Mouse (Mus musculus): Measurements from ENCODE around the gene Hyal1. TPM values are rescaled to one million over a fixed set of nuclear protein-coding genes. Genes with fewer than 3 reads are reported as not detected.

Gene Hyal1
- polyA plus RNA-seq, 1 experiment from 2014 or later, result 10.0 TPM

- Histone ChIP-seq H3K4me3 (replicated peaks) (peak overlapping the region; percentile 25), H3K9ac (replicated peaks) (peak overlapping the region; percentile 71), H3K27me3 (no peaks in the 10 kb centered on the region), H3K9me3 (no peaks in the 10 kb centered on the region), H3K4me2 (replicated peaks) (peak overlapping the region; percentile 90), H3K27ac (peak overlapping the region; percentile 98), H3K36me3 (peaks cover 6% of the 10 kb centered on the region), H3K4me1 (replicated peaks) (peaks cover 93% of the 10 kb centered on the region)
- WGBS, result 2% methylated on average over 14 of the region's 14 CpGs
- peak; percentile 7 for ATAC-seq
These were observed 53.2 kb downstream of the Hyal1 start for GRCm38 (mm10) chr9:107629901-107630425.

- Histone ChIP-seq H3K9me3 (no peaks in the 10 kb centered on the region), H3K4me1 (replicated peaks) (peaks cover 87% of the 10 kb centered on the region), H3K27ac (peak overlapping the region; percentile 98), H3K4me3 (replicated peaks) (peak overlapping the region; percentile 25), H3K9ac (replicated peaks) (peak overlapping the region; percentile 71), H3K27me3 (no peaks in the 10 kb centered on the region), H3K4me2 (replicated peaks) (peak overlapping the region; percentile 90), H3K36me3 (0 out of 2 replicates have a peak, but pooled peaks cover under 1% of the 10 kb centered on the region)
- ATAC-seq, result peak; percentile 41
- WGBS, result 0% methylated on average over 4 of the region's 4 CpGs
These were observed 53.8 kb downstream of the Hyal1 start for GRCm38 (mm10) chr9:107630576-107630975.

Other genes starting within 250 kb of the Hyal1 start
- gene Hemk1, start 238.6 kb upstream of the Hyal1 start, polyA plus RNA-seq (2015; fragmentation: Nextera tagmentation; extraction: Ambion mirVana), result 17.5 and 18.1 TPM in 2 replicates
- 6.4 and 8.2 TPM in 2 replicates for gene 6430571L13Rik, start 236.3 kb upstream of the Hyal1 start, polyA plus RNA-seq (2015; fragmentation: Nextera tagmentation; extraction: Ambion mirVana)
- 5.9 and 7.1 TPM in 2 replicates for gene Cacna2d2, start 177.3 kb upstream of the Hyal1 start, polyA plus RNA-seq (2015; fragmentation: Nextera tagmentation; extraction: Ambion mirVana)
- gene Tmem115, start 43.0 kb upstream of the Hyal1 start, polyA plus RNA-seq (2015; fragmentation: Nextera tagmentation; extraction: Ambion mirVana), result 38.6 and 41.3 TPM in 2 replicates
- 28.3 and 29.1 TPM in 2 replicates for gene Cyb561d2, start 34.7 kb upstream of the Hyal1 start, polyA plus RNA-seq (2015; fragmentation: Nextera tagmentation; extraction: Ambion mirVana)
- gene Nprl2, start 34.7 kb upstream of the Hyal1 start, polyA plus RNA-seq (2015; fragmentation: Nextera tagmentation; extraction: Ambion mirVana), result 67.7 and 70.8 TPM in 2 replicates
- gene Zmynd10, start 29.6 kb upstream of the Hyal1 start, polyA plus RNA-seq (2015; fragmentation: Nextera tagmentation; extraction: Ambion mirVana), result 1.1 and 1.5 TPM in 2 replicates
- gene Rassf1, start 25.4 kb upstream of the Hyal1 start, polyA plus RNA-seq (2015; fragmentation: Nextera tagmentation; extraction: Ambion mirVana), result 38.6 and 39.5 TPM in 2 replicates
- 93.2 and 109 TPM in 2 replicates for gene Tusc2, start 13.7 kb upstream of the Hyal1 start, polyA plus RNA-seq (2015; fragmentation: Nextera tagmentation; extraction: Ambion mirVana)
- 98.9 and 106 TPM in 2 replicates for gene Hyal2, start 9.0 kb upstream of the Hyal1 start, polyA plus RNA-seq (2015; fragmentation: Nextera tagmentation; extraction: Ambion mirVana)
- gene Naa80, start 2.0 kb downstream of the Hyal1 start, polyA plus RNA-seq (2015; fragmentation: Nextera tagmentation; extraction: Ambion mirVana), result 16.5 and 19.1 TPM in 2 replicates
- gene Hyal3, start 3.9 kb downstream of the Hyal1 start, polyA plus RNA-seq (2015; fragmentation: Nextera tagmentation; extraction: Ambion mirVana), result 1.1 and 1.8 TPM in 2 replicates
- 13.5 and 14.7 TPM in 2 replicates for gene Ifrd2, start 10.7 kb downstream of the Hyal1 start, polyA plus RNA-seq (2015; fragmentation: Nextera tagmentation; extraction: Ambion mirVana)
- 2.3 and 2.7 TPM in 2 replicates for gene Sema3b, start 32.3 kb downstream of the Hyal1 start, polyA plus RNA-seq (2015; fragmentation: Nextera tagmentation; extraction: Ambion mirVana)
- gene Gnai2, start 58.4 kb downstream of the Hyal1 start, polyA plus RNA-seq (2015; fragmentation: Nextera tagmentation; extraction: Ambion mirVana), result 399 and 416 TPM in 2 replicates
- 18.7 and 22.0 TPM in 2 replicates for gene Slc38a3, start 92.6 kb downstream of the Hyal1 start, polyA plus RNA-seq (2015; fragmentation: Nextera tagmentation; extraction: Ambion mirVana)
- 2.4 and 2.7 TPM in 2 replicates for gene Gnat1, start 102.8 kb downstream of the Hyal1 start, polyA plus RNA-seq (2015; fragmentation: Nextera tagmentation; extraction: Ambion mirVana)
- gene Sema3f, start 133.5 kb downstream of the Hyal1 start, polyA plus RNA-seq (2015; fragmentation: Nextera tagmentation; extraction: Ambion mirVana), result 18.9 and 24.6 TPM in 2 replicates
- gene Rbm5, start 194.1 kb downstream of the Hyal1 start, polyA plus RNA-seq (2015; fragmentation: Nextera tagmentation; extraction: Ambion mirVana), result 282 and 315 TPM in 2 replicates